Mouse (Mus musculus) ovary, adult 2 months (tissue): ENCODE measurements around the gene Vmn1r200. TPM values are rescaled to one million over a fixed set of nuclear protein-coding genes. Genes with fewer than 3 reads are reported as not detected.

Experiments
- polyA plus RNA-seq: library from polyadenylated mRNA; depleted of rRNA; stranded (reverse); fragments of >200 nt; gene quantifications from 2 replicates; pipeline ENCODE4 v1.2.3, GENCODE M21; 2012; rRNA removed

Gene Vmn1r200
- polyA plus RNA-seq, result not detected in 2 replicates

DNA sequence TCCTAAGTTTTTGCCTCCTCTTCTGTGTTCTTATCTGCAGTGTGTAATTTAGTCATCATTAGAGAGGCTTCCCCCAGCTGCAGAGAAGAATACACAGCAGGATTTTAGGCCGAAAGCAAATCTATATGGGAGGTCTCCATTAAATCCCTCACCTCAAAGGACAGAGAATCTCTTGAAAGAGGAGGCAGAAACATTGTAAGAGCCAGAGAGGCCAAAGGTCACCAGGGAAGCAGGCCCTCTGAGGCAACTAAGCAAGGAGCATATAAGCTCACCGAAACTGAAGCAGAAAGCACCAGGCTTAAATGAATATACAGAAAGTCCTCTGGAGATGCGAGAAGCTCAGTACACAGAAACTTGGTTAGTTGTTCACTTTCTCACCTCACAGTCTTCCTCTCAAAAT lies at the start of gene Vmn1r200:
TSS of gene Vmn1r200 (plus strand) at position 301 of the 400 bp plus-strand sequence.

DNA sequence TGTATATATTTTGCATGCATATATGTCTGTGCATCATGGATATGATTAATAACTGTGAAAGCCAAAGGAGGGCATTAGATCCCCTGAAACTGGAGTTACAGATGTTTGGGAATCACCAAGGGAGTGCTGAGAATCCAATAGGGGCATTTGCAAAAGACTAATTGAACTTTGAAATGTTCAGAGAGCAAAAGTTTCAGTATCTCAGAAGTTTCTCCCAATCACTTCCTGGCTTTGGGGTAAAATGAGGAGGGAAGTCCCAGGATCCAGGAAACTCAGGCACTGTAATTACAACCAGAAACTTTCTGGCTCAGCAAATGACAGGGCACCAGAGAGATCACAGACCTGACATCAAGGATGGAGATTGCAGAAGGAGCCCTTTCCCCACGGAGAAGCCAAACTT lies 40.1 kb upstream of the Vmn1r200 start, which contains the start of gene Vmn1r198:
TSS of gene Vmn1r198 (plus strand) at position 301 of the 400 bp plus-strand sequence.

GRCm38 (mm10) chr13:22379518-22379917 lies 10.7 kb upstream of the Vmn1r200 start, which contains the start of gene Vmn1r199:
TSS of gene Vmn1r199 (plus strand) at chr13:22379818.

Other genes with a start within 250 kb of the Vmn1r200 start
- not detected in 2 replicates for gene Vmn1r191, start 206.4 kb upstream of the Vmn1r200 start, polyA plus RNA-seq
- not detected in 2 replicates for gene Vmn1r192, start 199.2 kb upstream of the Vmn1r200 start, polyA plus RNA-seq
- gene Vmn1r193, start 167.2 kb upstream of the Vmn1r200 start, polyA plus RNA-seq, result not detected in 2 replicates
- not detected in 2 replicates for gene Vmn1r194, start 146.2 kb upstream of the Vmn1r200 start, polyA plus RNA-seq
- not detected in 2 replicates for gene Vmn1r195, start 119.9 kb upstream of the Vmn1r200 start, polyA plus RNA-seq
- not detected in 2 replicates for gene Vmn1r196, start 100.5 kb upstream of the Vmn1r200 start, polyA plus RNA-seq
- gene Vmn1r197, start 65.8 kb upstream of the Vmn1r200 start, polyA plus RNA-seq, result not detected in 2 replicates
- gene Vmn1r198, start 40.0 kb upstream of the Vmn1r200 start, polyA plus RNA-seq, result not detected in 2 replicates
- not detected in 2 replicates for gene Vmn1r199, start 10.6 kb upstream of the Vmn1r200 start, polyA plus RNA-seq
- not detected in 2 replicates for gene Vmn1r201, start 81.5 kb downstream of the Vmn1r200 start, polyA plus RNA-seq
- gene Vmn1r202, start 115.0 kb downstream of the Vmn1r200 start, polyA plus RNA-seq, result not detected in 2 replicates
- gene Vmn1r203, start 127.7 kb downstream of the Vmn1r200 start, polyA plus RNA-seq, result not detected in 2 replicates
- not detected in 2 replicates for gene Vmn1r204, start 162.8 kb downstream of the Vmn1r200 start, polyA plus RNA-seq
- gene Vmn1r205, start 202.6 kb downstream of the Vmn1r200 start, polyA plus RNA-seq, result not detected in 2 replicates
- not detected in 2 replicates for gene Vmn1r206, start 233.9 kb downstream of the Vmn1r200 start, polyA plus RNA-seq